Mouse (Mus musculus) testis, postnatal 14 days (tissue): ENCODE data around the gene Kcnmb2.

Experiments
- DNase-seq: peaks from one replicate; pipeline ENCODE4 v3.0.0; 2021; ENCODE audit warnings: low spot score

Kcnmb2 gene

GRCm38 (mm10) chr3:31902504-31903330 is at the start of gene Kcnmb2:
Gene Kcnmb2 (plus strand): TSS chr3:31902507.
- no peak for DNase-seq

- no peak for DNase-seq
Observed at GRCm38 (mm10) chr3:31863522-31863921, 38.8 kb upstream of the Kcnmb2 start.

GRCm38 (mm10) chr3:31864070-31864469 is 38.2 kb upstream of the Kcnmb2 start:
- DNase-seq = no peak

GRCm38 (mm10) chr3:31871461-31871860 is 30.8 kb upstream of the Kcnmb2 start:
- DNase-seq = no peak

GRCm38 (mm10) chr3:31882621-31883131 is 19.6 kb upstream of the Kcnmb2 start:
- DNase-seq = no peak

GRCm38 (mm10) chr3:31892653-31893052 is 9.7 kb upstream of the Kcnmb2 start:
- DNase-seq = no peak

- DNase-seq = no peak
Observed at GRCm38 (mm10) chr3:31903506-31903905, 1.2 kb downstream of the Kcnmb2 start.

- no peak for DNase-seq
Observed at GRCm38 (mm10) chr3:31904156-31904555, 1.8 kb downstream of the Kcnmb2 start.

GRCm38 (mm10) chr3:31911168-31911567 is 8.9 kb downstream of the Kcnmb2 start:
- DNase-seq = no peak

GRCm38 (mm10) chr3:31911690-31912089 is 9.4 kb downstream of the Kcnmb2 start:
- no peak for DNase-seq

GRCm38 (mm10) chr3:31928544-31928943 is 26.2 kb downstream of the Kcnmb2 start:
- no peak for DNase-seq

GRCm38 (mm10) chr3:31934704-31935103 is 32.4 kb downstream of the Kcnmb2 start:
- DNase-seq = no peak

GRCm38 (mm10) chr3:31941478-31941877 is 39.2 kb downstream of the Kcnmb2 start:
- no peak for DNase-seq

- no peak for DNase-seq
Observed at GRCm38 (mm10) chr3:31954213-31954612, 51.9 kb downstream of the Kcnmb2 start.

- DNase-seq = no peak
Observed at GRCm38 (mm10) chr3:31955004-31955403, 52.7 kb downstream of the Kcnmb2 start.

GRCm38 (mm10) chr3:31959821-31960220 is 57.5 kb downstream of the Kcnmb2 start:
- no peak for DNase-seq

- DNase-seq = no peak
Observed at GRCm38 (mm10) chr3:31961175-31961574, 58.9 kb downstream of the Kcnmb2 start.

- no peak for DNase-seq
Observed at GRCm38 (mm10) chr3:31963076-31963475, 60.8 kb downstream of the Kcnmb2 start.

- no peak for DNase-seq
Observed at GRCm38 (mm10) chr3:31979661-31980060, 77.4 kb downstream of the Kcnmb2 start.

- DNase-seq = no peak
Observed at GRCm38 (mm10) chr3:31982444-31982843, 80.1 kb downstream of the Kcnmb2 start.

GRCm38 (mm10) chr3:31985103-31985502 is 82.8 kb downstream of the Kcnmb2 start:
- no peak for DNase-seq

GRCm38 (mm10) chr3:31991526-31992045 is 89.3 kb downstream of the Kcnmb2 start:
- no peak for DNase-seq

GRCm38 (mm10) chr3:32011566-32011965 is 109.3 kb downstream of the Kcnmb2 start:
- DNase-seq = no peak
